Mouse (Mus musculus): ENCODE results near the gene Cep57l1.

Gene Cep57l1

DNA sequence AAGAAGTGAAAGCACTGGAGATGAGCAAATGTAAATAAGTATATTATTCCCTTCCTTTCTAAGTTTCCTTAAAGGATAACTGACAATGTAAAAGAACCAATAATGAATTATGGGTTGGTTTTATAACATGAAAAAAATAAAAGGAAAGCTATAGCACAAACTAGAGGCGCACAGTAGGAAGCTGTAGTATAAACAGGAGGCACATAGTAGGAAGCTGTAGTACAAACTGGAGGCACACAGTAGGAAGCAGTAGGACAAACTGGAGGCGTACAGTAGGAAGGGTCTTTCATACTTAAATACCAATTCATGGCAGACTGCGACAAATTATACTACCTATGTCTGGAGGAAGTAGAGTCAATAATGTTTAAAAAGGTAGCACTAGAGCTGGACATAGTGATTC lies 76.5 kb downstream of the Cep57l1 start:
- DNase-seq, result no peak

DNA sequence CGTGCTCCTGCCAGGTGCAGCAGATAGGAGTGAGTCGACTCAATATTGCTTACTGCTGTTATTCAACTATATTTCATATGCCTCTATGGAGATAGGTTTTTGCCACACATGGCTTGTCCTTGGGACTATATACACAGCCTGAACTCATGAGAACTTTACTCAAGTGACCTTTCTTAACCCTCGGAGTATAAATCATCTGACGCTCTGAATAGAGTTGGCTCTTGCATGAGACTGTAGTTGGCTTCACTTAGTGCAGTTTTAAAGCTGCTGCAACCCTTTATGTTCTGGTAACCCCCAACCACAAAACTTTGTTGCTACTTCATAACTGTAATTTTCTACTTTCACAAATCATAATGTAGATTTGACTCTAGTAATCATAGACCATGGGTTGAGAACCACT lies 77.7 kb downstream of the Cep57l1 start:
- no peak for DNase-seq

DNA sequence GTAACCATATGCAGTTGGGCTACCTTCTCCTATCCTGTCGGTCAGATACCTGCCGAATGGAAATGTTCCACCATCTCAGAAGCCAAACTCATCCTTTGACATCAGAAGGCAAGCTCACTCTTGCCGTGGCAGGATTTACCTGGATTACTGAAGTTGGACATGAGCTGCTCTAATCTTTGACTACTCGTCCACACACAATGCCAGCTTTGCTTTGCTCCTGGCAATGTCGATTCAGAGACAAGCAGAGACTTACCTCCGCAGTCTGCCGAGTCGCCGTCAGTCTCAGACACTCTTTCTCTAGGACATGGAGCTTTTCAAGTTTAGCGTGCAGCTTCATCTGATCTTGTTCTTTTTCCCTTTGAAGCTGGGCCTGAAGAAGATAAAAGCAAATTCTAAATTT lies 78.9 kb downstream of the Cep57l1 start:
- no peak for DNase-seq

DNA sequence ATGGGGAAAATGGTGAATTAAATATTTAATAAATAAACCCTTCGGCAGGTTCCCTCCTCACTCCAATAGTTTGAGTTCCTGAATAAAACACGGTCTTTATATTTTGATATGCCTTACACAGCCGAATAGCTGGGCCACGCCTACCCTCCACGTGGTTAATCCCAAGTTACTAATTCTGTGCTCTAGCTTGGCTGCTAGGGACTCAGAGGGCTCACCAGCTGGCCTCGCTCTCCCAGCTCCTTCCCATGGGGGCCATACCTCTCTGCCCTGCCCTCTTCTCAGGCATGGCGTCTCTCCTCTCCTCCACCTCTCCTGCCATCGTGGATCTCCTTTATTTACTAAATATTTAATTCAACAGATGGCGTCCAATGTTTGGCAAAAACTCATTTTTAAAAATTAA lies 83.5 kb downstream of the Cep57l1 start:
- no peak for DNase-seq

DNA sequence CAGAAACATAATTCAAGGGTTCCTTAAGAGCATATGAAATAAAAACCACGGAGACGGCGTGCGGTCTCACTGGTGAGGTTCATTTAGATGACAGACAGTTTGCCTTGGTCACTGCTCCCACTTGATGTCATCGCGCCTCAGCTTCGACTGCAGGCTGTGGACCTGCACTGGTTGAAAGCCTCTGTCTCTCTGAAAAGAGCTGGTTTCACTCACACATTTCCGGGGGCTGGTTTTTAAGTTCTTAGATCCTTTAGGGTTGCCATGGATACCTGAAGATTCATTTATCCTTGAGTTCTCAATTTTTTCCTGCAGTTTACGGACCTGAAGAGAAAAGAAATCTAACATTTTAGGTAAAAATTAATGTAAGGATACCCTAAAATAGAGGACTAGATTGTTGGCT lies 90.1 kb downstream of the Cep57l1 start:
- no peak for DNase-seq

DNA sequence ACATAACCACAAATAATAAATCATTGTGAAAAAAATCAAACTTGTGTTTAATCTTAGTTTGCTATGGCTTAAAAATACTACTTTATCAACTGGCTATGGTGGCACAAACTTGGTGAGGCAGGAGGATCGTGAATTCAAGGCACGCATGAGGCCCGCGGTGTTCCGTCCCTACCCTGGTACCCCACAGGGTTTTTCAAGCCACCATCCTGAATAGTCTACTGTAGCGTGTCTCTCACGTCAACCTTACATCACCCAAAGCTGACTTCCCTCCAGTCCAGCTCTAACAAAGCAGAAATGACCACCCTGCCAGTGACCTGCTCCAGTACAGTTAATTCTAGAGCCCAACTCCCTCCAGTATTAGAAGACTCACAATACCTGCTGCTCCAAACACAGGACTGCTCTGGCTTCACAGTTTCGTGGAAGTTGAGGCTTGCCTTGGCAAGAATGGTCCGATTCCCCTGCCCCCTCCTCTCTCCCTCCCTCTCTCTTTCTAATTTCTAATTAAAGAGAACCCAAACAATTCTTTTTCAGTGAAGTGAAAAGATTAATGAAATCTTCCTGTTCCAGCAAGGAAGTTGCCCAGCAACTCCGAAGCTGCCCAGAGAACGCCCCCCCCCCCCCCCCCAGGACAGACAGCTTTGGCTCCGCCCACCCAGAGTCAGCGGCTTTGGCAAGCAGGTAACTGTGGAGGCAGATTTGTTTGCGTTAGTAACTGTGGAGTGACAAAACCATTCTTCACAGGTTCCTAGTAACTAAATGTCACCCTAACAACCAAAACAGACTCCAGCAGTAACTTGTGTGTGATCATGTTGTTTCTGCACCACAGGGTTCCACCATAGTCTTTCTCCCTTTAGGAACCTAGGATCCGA lies 93.4 kb downstream of the Cep57l1 start, which contains the start of gene Ccdc162:
Gene Ccdc162, minus strand, starts transcription at position 606 of the 869 bp plus-strand sequence.
- DNase-seq, result peak; percentile 25

DNA sequence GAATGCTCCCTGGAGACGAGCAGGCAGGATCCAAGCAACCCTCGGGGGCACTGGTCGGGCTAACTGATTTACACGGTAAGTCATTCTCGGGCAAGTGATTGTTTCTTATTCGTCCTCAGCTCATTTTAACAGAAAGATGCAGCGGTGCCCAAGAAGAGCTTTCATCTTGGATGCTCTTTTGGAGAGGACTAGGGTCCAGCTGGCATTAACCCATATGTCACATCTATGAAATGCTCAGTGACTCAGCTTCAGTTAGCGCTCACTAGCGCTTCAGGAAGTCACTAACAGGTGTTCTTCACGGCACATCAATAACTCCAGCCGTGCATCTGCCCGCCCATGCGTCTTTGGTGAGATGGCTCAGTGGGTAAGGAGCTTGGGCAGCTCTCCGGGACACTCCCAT lies 94.1 kb downstream of the Cep57l1 start:
- DNase-seq, result peak; percentile 27

DNA sequence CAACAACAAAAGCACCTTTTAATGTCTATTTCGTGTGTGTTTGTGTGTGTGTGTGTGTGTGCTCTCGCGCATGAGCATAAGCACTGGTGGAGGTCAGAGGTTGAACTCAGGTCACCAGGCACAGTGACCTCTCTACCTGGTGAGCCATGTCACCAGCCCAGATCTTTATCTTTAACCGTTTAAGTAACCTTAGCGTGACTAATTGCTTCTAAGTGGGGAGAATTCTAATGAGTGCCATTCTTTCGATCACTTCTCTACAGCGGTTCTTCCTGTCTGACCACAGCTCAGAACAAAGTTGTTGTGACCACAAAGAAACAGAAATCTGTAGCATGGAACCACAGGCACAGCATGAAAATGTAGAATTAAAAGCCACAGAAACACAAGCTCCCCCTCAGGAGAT lies 98.2 kb downstream of the Cep57l1 start:
- DNase-seq, result no peak

DNA sequence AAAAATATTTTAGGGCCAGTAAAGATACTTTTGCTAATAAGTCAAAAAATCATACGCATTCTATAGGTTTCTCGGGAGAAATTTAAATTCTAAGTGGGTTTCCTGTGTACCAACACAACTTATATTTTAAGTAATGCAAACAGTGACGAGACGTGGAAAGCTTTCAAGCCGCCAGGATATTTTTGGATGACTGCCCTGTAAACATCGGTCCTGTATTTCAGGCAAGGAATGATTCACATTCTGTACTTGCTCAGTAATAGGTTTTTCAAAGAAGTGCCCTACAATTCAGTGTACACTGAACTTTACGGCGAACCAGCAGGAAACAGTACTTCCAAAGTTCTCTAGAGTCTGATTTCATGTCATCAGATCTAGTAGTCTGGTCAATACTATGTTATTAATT lies 98.9 kb downstream of the Cep57l1 start:
- no peak for DNase-seq

DNA sequence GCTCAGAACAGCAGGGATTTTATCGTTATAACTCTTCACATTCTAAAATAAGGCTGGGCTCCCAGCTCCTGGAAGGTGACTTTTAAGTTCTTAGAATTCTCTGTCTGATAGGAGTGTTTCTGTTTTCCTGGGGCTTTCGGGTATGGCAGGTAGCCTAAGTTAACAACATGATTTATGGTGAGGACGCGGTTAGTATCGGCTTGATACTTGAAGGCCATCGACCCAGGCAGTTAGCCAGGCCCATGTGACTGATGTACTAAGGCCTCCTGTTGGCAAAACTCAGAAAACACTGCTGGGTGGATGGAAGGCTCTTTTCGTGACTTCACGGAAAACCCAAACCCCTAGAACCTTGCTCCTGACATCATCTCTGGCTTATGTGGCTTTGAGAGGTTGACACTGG lies 100.3 kb downstream of the Cep57l1 start:
- DNase-seq, result no peak

DNA sequence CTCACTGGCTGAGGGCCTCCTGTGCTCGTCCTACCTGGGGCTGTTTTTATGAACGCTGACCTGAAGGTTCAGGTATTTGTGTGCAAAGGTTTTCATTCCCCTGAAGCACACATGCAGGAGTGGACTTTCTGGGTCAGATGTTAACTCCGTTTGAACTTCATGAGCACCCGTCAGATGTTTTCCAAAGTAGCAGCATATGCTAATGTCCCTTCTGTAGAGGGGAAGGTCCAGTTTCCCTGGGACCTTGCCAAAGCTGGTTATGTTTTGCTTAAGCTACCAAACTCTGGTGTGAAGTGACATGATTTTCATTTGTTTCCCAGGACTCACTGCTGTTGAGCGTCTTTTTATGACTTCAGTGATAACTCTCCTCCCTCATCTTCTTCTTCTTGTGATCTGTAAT lies 110.0 kb downstream of the Cep57l1 start:
- no peak for DNase-seq

DNA sequence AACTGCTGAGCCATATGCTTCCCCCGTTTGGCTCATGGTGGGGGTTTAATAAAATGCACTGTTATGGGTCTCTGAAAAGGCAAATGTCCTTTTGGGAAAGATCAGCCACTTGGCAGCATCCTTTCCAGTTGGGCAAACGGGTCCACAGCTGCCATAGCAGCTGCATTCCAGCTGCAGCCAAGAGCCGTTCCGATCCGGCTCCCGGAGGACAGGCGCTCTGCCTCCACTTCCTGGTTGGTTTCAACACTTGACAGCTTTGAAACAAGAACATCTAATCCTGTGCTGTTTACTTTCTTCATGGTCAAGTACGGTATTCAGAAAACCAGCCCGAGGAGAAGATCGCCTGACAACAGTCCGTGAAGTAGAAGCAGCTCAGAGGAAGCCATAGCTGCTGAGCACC lies 112.6 kb downstream of the Cep57l1 start:
- DNase-seq, result no peak

DNA sequence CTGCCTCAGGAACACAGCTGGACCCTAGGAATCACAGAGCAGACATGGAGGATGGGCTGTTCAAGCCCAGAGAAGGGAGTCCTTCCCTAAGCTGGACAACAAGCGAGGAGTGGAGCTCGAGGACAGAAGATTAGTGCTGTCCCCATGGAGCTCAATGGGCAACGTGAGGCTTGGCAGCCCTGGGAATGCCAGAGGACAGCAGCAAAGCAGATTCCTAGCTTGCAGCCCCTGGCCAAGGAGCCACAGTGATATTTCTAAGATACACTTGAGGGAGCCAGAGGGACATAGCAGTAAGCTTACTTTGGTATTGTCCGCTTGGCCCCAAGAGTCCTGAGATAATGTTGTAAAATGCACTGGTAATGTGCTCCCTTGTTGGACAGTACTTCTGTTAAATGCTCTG lies 118.7 kb downstream of the Cep57l1 start:
- no peak for DNase-seq

DNA sequence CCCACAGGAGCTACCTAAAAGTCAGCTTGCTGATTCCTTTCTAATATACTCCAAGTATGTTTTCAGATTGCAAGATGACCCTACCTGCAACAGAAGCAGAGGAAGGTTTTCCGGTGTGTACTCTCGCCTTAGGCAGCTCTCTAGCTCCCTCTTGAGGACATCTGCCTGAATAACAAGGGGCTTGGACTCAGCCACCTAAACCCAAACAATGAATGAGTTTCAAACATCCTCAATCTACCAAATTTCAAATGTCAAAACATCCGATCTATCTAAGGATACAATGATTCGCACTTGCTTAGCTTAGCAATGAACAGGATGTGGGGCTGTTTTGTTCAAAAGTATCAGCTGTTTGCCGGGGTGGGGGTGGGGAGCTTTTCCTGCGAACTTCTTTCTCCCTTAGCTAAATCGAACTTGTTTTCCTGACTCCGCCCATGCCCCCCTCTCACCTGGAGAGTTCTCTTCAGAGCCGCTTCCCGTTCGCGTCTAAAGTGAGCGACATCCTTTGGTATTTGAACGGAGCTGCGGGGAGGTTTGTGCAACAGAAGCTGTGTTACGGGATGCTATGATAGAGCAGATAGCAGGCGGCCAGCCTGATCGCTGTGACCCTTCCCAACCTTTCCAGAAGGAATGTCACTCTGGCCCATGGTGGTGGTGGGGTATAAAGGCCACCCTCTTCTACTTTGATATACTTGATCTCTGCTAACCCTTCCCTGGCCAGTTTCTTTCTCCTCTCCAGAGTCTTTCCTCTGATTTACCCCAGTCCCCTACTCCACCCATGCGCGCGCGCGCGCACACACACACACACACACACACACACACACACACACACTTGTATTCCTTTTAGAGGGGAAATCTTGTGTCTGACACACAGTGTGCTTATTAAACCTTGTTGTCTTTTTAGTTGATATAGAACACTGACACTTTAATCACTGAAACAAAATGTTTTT lies 119.5 kb downstream of the Cep57l1 start:
- peak; percentile 76 for DNase-seq

DNA sequence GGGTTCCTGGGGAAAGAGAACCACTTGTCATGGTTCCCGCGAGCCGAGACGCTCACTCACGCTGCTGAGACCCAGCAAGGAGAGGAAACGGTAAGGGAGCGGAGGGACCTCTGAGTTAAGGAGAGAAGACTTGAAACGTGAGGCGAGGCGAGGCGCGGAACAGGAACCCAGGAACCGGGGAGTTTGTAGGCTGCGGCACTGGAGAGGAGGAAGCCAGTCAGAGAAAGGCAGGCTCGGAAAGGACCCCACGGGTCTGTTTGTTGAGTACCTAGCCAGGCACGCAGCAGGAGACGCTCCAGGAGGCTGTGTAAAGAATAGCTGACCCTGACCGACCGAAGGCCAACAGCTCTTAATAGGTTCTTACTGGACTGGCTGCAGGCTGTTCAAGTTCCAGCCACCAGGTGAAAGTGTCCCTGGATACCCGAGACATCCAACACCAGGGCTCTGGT lies 125.1 kb downstream of the Cep57l1 start:
- DNase-seq, result peak; percentile 52

DNA sequence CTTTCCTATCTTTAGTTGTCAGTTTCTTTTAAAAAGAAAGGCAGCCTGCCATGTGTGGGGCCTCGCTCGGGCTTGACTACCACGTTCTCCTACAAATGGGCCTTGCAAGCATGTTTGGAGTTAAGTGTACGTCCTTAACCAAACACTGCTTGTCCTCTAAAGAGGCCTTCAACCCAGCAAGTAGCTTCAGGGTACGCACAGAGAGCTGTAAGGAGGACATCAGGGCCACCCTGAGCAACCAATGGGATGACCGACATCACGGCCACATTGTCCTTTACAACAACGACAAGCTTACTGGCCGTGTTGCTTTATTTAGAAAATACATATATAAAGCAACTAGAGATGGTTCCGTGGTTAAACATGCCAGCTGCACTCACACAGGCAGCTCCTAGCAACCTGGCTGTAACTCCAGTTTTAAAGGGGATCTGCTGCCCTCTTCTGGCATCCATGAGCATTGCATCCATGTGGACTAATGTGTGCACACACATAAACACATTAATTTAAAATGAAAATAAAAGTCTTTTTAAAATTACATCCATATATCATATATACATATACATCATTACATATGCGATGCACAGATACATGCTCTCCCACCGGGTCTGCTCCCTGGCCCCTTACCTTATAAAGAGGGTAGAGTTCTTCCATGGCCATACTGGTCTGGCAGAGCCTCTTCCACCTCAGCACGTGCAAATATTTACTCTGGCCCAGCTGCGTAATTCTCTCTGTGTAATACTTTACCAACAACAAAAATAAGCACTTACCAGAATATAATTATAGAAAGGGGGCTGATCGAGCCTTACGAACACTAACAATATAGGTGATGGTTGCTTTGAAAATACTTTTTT lies 126.9 kb downstream of the Cep57l1 start:
- peak; percentile 86 for DNase-seq

DNA sequence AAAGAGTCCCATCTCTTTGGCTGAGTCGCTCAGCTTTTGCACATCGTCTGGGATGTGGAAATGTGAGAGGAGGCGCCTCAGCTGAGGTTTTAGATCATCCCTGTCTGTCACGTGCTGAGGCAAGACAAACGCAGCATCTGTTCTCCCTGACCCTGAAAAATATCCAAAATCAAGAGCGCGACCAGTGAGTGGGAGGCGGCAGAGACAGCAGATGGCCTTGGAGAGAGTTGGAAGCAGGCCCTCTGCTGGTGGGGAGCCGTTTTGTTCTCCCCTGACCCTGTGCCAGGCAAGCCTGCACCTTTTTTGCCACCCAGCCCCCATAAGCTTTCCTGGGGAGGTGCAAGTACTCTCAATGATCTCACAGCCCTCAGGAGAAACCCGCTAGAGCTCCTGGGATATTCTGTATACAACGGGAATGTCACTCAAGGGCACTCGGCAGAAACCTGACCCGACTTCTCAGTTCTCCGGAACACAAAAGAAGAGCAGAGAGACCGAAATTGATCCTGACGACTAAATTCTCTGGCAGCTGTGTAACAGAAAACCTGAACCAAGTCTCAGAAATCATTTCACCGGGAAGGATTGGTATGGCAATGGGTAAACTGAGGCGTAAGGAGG lies 130.8 kb downstream of the Cep57l1 start:
- peak; percentile 92 for DNase-seq

DNA sequence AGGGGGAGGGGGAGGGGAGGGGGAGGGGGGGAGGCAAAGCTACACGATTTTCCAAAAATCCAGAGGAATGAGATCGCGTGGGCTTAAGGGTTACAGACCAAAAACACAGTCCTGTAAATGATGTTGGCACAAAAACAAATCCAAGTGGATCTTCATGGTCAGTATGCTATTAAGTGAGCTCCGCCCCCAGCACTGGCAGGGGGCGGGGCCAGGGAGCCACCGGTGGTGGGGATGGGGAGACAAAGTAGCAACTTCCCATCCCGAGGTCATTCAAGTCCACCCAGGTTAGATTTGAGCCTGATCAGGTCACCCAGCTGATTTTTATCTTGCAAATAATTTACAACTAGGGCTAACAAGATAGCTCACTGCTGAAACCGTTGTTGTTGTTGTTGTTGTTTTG lies 132.3 kb downstream of the Cep57l1 start:
- DNase-seq, result peak; percentile 19

DNA sequence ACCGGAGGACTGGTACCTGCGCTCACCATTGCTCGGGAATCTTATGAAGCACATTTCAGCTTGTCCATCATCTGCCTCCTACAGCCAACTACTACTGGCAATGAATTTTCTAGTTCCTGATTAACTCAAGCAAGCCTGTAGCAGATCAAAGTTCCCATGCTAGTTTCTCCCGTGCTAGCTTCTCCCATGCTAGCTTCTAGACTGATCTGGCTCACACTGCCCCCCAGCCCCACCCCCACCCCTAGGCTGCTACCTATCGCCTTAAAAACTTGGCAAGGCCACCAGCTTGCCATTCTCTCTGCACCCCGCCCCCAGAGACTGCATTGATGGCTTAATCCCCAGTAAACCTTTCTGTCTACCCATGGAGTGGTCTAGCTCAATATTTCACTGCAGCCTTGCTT lies 133.0 kb downstream of the Cep57l1 start:
- DNase-seq, result no peak

DNA sequence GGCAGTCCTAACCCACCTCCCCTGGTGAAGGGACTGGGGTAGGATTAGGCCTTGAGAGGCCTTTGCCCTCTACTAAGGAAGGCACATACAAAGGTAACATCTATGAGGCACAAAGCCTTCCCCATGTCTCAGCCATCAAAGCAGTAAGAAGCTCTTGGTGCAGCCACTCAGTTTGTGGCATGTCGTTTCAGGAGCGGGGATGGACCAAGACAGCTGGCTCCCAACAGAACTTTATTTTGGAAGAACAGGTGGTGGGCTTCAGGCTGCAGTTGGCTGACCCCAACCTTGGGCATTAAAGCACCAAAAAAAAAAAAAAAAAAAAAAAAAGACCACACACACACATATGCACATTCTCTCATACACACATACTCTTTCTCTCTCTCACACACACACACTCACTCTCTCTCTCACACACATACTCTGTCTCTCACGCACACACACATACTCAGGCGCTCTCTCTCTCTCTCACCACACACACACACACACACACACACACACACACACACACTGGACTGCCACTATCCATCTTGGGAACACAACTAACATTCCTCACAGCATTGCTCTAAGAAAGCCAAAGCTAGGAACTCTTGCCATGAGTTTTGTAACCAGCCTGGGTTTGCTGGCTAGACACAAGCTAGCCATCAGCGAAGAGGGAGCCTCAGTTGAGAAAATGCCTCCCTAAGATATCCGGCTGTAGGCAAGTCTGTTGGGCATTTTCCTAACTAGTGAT lies 133.7 kb downstream of the Cep57l1 start:
- no peak for DNase-seq

DNA sequence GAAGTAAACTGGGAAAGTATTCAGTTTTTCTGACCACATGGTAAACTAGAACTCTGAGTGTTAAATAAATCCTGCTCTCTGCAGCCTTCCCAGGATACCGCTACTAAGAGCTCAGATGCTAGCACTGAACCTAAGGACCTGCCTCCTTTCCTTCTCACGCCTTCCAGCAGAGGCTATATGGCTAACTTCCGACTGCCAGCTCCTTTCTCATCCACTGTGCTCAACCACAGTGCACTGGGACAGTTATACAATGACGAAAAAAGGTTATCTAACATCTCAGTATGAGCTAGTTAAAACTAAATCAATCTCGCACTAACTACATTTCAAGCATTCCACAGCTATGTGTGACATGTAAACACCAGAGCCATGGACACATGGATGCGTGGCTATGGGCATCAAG lies 134.4 kb downstream of the Cep57l1 start:
- DNase-seq, result no peak

DNA sequence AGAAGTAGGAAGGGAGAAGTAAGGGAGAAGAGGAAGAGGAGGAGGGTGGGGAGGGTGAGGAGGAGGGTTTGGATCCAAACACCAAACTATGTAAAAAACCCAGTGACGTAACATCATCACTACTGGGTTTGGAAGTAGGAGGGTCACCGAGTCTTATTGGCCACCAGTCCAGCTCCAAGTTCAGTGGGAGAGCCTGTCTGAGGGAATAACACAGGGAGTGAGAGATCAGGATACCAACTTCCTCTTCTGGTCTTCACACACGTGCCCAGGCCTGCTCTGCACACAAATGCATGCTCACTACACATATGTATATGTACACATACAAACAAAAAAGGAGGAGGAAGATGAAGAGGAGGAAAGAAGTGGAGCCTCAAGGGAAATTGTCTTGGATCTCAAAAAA lies 135.3 kb downstream of the Cep57l1 start:
- DNase-seq, result no peak

Data from retina, postnatal 1 day (tissue).